Mouse (Mus musculus) CD4-positive helper T cell, adult 2 months (primary cell): Measurements from ENCODE around the gene Cwf19l1.

Source experiments
- DNase-seq: peaks from one replicate; pipeline ENCODE4 v3.0.0-alpha.2; 2012; ENCODE audit warnings: low read depth, missing footprints, low spot score

The Cwf19l1 gene

DNA sequence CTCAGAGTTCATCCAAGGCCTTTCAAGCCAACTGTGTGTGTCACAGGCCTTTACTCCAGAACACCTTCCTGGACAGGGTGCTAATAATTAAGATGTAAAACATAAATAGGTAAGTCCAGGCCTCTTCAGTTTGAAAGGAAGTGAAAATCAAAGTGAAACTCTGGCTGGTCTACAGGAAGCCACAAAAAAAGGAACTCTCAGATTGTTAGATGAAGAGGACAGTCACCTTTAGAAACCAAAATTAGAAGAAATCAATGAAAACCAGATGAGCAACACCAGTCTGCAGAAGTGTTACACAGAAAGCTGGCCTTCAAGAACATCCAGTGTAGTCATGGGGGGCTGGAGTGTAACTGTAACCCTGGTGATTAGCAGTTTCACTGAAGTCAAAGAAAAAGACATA, 17.9 kb downstream of the Cwf19l1 start:
- no peak for DNase-seq

DNA sequence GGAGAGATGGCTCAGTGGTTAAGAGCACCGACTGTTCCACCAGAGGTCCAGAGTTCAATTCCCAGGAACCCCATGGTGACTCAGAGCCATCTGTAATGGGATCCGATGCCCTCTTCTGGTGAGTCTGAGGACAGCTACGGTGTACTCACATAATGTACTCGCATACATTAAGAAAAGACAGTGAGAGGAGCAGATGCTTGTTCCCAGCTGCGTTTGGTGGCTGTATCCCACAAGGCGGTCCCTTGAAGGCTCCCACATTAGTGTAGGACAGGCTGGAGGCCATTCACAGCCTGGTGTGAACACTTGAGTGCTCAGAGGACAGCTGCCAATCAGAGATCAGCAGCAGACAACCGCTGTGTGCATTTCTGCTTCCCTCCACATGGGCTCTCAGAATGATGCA, 24.0 kb downstream of the Cwf19l1 start:
- DNase-seq, result no peak

DNA sequence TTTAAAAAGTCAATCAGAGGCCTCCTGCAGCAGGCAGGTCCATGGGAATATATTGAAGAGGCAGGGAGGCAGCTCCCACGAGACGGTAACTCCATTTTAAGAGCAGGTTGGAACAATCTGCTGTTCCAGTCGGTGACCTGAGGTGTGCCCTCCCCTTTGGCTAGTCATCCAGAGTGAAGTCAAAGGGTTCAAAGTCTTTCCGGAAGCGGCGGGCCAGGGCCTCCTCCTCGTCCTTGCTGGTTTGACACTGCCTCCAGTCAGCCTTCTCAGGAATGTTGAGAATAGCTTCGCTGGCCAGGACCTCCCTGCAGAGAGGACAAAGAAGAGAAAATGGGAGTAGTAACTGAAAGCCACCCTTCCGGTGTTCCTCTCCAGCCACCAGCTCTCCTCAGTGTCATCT, 25.3 kb downstream of the Cwf19l1 start:
- no peak for DNase-seq

DNA sequence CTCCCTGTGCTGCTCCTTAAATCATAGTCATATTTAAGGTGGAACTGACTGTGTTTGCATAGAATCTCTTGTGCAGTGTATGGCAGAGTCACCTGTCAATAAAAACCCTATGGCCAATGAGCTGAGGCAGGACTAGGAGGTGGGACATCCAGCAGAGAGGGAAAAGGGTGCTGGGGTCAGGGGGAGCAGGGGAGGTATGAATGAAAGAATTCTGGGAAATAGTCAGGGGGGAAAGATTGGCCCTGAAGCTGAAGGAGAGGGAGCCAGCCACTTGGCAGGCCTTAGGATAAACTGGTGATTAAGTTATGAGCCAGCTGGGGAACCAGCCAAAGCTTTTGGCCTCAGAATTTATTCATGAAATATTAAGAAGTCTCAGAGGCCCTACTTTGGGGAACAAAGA, 26.7 kb downstream of the Cwf19l1 start:
- no peak for DNase-seq

DNA sequence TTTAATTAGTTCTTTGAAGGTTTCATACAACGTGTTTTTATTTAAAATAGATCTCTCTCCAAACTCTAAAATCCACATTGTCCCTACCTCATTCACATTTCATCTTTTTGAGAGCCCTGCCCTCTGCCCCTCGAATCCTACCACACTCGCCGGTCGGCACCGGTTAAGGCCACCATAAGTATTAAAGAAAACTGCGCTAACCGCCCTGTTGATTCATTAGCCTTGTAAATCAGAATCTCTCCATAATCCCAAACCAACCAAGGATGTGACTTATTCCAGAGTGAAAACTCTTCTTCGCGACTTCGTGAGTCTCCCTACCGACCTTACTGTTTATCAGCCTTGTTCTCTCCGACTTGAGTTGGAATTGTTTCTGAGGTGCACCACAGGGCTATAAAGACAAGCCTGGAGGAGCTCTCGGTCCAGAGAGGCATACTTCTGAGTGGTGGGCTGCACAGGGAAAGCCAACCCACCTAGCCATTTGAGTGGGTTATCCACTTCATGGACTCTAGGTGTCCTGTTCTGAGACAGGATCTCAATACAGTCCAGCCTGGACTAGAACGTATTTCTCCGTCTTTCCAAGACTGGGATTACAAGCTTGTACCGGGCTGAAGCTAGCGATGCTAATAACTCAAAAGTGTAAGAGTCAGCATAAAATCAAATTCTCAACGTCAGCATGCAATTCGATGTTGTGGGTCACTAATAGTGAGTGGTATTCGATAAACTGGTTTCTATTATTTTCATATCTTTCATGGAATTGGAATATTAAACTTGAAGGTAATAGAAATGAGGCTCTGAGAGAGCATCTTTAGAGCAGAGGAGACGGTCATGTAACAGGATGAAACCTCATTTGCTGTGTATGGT, 27.8 kb downstream of the Cwf19l1 start:
- no peak for DNase-seq

DNA sequence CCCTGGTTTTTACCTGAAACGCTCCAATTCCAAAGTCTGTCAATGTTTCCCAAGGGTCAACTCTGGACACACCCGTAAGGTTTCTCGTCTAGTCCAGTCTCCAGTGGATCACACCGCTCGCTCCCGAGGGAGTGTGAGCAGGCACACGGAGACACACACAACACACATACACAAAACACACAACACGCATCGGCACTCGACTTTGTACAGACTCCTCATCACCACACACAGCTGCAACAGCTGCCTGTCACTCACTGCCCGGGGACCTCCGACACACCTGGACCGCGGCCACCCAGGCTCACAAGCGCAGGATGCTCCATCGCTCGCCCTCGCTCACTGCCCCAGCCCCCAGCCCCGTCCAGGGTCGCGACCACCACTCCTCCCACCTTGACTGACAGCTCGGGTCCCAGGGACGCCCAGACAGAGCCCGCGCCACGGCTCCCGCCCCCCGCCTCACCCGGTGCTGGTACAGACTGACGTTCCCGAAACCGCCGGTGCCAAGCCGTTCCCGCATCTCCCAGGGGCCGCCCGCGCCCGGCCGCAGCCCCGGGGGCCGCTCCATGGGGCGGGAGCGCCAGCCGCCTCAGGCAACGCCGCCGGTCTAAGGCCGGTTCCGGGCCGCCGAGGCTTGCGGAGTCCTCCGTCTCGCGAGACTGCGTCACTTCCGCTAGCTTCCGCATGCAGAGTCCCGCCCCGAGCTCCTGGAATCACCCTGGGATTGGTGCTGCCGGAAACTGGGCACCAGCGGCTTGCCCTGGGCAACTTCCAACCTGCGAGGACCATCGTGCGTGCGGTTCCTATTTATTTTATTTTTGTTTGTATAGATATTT, 28.6 kb downstream of the Cwf19l1 start, which contains the start of gene Chuk:
Gene Chuk, minus strand, starts transcription at position 650 of the 830 bp plus-strand sequence.
- DNase-seq, result peak; percentile 94

DNA sequence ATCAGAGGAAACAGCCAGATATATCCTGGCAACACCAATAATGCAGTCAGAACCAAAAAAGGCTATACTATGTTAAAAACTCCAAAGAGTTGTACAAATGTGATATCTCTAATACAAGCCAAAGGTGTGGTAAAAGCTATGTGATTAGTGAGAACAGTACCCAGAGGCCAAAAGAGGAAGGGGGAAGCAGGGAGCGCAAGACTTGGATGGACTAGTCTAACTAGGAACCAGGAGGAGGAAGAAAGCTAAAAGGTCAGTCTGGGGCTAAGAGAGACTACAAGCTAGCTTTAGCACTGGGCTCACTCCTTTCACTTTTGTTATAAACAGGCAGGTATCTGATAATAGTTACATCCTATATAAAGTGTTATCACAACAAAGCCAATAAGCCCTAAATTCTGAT, 31.3 kb downstream of the Cwf19l1 start:
- no peak for DNase-seq

DNA sequence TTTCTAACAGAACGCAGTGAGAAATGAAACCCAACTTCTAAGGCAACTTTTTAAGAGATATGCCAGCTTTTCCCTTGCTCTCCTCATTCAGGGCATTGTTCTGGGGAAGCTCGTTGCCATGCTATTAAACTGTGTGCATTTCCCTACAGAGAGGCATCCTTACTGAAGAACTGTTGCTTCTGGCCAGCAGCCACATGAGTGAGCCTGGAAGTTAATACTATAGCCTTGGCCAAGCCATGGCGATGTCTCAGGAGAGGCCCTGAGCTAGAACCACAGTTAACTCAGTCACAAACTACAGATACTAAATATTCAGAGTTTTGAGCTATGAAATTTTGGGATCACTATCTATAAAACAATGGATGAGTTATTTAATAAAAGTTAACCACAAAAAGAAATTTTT, 32.7 kb downstream of the Cwf19l1 start:
- DNase-seq, result no peak

DNA sequence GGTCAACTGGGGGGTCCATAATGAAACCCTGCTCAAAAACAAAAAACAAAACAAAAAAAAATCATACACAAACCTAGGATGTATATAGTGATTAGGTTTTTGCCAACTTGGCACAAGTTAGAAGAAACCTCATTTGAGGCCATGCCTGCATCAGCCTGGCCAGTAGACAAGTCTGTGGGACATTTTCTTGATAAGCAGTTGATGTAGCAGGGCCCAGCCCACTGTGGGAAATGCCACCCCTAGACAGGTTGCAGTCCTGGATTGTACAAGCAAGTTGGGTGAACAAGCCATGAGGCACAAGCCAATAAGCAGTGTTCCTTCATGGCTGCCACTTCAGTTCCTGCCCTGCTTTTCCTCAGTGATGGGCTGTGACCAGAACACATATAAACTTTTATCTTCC, 34.8 kb downstream of the Cwf19l1 start:
- no peak for DNase-seq

DNA sequence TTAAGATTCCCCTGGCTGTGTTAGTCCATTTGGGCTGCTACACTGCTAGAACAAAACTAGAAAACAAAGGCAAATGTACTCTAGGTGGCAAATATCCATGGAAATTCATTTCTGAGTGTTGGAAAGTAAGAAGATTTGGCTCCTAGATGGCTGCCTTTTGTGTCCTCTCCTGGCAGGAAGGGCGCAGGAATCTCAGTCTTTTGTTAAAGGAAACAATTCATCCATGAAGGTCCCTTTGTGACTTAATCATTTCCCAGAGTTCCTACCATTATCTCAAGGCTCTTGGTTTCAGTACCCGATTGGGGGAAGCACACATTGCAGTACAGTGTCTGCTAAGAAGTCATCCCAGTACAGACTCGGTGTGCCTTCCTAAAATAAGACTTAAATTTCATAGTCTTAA, 49.4 kb downstream of the Cwf19l1 start:
- no peak for DNase-seq

DNA sequence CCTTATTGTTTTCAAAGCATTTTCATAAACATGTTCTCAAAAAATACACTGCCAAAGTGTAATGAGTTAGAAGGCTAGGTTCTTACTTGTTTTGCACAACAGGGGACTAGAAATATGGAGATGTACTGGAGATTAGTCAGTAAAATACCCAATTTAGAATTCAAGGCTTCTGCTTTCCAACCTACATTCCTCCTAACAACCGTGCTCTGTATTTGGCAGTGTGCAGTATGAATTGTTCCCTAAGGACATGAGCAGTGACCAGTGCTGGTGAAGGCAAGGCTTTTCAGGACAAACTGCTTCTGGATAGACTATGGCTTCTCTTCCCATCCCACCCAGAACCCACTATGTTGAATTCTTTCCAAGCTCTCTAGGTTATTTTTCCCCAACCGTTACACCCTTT, 54.8 kb downstream of the Cwf19l1 start:
- no peak for DNase-seq

DNA sequence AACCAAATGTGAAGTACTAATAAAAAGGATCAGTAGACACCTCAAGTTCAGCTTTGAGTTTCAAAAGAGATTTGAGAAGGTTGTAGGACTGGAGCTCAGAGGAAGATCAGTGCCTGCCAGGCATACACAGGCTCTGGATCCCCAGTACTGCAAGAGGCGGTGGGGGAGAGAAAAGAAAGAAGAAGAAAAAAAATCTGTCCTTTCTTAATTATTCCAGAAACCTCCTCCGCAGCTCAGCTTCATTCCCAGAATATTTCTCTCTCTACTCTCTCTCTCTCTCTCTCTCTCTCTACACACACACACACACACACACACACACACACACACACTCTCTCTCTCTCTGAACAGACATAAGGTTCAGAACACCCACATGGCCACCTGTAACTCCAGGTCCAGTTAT, 55.7 kb downstream of the Cwf19l1 start:
- no peak for DNase-seq

DNA sequence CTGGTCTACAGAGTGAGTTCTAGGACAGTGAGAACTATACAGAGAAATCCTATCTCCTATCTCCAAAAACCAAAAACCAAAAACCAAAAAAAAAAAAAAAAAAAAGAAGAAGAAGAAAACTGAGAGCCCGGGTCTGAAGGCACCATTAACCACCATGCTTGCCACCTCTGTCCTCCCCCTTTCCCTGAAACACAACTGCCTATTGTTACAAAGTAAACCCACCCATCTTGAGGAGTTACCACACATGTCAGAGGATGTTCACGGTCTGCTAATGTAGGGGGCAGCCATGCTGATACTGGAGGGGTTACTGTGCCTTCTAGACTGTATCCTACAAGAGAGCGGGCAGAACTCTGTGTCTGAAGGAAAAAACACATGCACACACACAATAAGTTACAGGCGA, 58.7 kb downstream of the Cwf19l1 start:
- no peak for DNase-seq

DNA sequence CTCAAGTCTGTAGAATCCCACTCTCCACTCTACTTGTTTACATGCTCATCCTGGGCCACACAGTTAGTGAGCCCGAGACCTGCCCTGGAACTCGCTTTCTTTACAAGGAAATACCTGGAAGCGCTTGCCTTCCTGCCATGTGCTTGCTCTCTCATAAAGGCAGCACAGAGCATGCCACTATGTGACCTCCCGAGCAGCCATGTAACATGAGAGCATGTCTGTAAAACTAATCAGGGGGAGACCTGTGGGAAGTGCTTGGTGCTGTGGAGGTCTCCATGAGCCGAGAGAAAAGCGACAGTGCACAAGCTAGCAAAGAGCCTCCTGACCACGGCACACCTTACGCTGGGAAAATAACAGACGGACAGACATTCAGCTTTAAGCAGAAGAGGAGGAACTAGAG, 59.2 kb downstream of the Cwf19l1 start:
- no peak for DNase-seq

DNA sequence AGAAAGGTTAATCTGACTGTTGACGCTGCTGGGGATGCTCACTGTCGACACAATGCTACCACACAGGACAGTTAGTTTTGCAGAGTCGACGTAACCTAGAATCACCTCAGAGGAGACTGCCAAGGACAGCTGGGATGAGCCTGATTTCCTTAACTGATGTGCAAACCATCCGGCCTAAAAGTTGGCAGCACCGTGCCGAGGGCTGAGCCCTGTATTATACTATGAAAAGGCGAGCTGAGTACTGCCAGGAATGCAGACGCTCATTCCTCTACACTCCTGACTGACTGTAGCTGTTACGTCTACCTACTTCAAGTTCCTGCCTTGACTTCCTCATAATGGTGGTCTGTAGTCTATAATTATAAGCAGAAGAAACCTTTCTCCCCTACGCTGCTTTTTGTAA, 60.7 kb downstream of the Cwf19l1 start:
- DNase-seq, result no peak

DNA sequence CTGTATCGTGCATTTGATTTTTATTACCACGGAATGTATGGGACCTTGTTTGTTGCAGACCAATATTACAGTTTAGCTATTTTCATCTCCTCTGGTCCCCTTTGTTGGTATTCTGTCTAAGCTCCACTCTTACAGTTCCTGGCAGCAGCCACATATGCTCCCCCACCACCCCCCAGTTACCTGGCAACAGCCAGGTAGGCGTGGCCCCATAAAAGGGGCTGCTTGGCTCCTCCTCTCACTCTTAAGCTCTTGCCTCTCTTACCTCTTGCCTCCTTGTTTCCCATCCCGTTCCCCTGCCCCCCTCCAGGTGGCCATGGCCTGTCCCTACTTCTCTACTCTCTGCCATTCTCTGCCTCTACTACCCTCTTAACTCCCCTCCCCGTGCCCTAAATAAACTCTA, 64.5 kb downstream of the Cwf19l1 start:
- no peak for DNase-seq

DNA sequence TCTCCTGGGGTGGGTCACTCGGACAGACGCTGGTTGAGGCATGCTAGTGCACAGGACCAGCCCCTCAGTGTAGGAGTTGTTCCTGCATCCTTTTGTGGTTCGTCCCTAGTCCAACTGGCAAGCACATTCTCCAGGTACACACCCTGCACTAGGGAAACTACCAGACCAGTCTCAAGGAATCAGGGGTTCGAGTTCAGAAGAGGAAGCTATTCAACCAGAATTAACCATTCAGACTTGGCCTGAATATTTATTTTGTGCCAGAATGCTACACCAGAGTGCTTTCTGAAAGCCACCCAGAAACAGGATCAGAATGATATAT, 65.8 kb downstream of the Cwf19l1 start:
- no peak for DNase-seq

DNA sequence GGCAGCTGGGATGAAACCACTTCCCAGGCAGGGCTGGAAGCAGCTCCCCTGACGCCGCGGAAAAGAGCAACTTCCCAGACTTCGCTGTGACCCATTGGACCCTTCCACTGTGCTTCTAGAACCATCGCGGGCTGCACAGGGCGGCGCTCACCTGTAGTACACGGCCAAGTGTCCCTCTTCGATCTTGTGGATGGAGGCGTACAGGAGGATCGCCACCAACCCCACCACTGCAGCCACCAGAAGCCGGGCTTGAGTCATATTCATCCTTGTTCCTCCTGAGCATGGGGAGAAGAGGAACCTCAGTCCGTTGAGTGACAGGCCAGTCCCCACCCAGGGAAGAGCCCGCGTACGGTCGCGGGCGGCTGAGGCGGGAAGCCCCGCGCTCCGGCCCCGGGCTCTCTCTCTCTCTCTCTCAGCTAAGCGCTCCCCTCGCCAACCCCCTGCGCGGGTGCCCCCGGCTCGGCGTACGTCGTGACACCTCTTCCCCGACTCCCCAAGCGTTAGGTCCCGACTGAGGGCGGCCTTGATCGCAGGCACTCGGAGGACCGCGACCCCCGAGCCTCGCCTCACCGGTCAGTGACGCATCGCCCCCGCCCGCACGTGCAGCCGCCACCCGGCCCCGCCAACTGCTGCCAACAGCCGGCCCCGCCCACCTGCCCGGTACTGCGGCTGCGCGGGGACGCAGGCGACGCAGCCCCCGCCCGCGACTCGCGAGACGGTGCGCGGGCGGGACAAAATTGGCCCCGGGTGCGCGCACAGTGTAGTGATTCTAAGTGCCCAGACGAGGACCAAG, 66.4 kb downstream of the Cwf19l1 start, which contains the start of gene Erlin1:
Gene Erlin1, minus strand, starts transcription at position 665 of the 793 bp plus-strand sequence.
- DNase-seq, result peak; percentile 87

DNA sequence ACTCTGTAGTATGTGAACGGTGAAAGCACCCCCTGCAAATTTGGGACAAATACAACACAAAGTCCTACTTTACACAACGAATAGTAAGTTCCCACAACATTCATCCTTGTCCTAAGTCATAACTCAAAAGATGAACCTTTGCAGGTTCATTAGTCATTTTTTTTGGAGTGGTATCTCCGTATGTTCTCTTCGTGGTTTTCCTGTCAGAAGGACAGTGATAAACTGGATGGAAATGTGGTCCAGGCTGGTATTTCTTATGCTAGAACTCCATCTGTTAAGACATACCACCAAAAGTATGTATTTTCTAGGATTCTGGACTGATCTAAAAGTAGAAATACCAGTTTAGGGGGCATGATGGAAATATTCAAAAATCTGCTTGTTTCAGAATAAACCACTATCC, 67.4 kb downstream of the Cwf19l1 start:
- DNase-seq, result no peak

DNA sequence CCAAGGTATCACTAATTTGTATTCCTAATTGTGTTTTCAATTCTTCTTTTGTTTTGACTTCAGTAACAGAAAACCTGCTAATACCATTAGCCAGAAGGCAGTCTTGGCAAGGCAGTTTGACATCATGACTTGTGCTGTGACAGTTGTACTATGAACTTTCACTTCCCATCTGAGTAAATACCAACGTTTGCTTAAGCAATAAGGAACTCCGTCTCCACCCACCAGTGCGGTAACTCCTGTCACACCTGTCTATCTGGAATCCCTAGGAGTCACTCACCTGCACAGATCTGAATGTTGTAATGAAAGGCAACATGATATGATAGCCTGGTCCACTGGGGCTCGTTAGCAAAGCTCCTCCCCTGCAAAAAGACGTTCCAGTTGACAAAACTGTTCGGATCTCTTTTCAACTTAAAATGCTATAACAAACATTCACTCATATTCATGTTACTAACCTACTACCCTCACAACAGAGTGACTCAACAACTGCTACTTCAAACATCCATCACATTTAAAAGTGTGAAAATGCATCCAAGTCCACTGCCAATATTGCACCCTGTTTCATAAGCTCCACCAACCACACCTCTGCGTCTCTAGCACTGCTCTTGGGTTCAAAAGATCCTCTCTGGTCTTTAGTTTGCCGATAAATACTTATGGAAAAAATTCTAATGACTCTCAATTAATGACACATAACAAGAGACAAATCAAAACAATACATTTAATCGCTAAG, 68.2 kb downstream of the Cwf19l1 start:
- DNase-seq, result no peak

DNA sequence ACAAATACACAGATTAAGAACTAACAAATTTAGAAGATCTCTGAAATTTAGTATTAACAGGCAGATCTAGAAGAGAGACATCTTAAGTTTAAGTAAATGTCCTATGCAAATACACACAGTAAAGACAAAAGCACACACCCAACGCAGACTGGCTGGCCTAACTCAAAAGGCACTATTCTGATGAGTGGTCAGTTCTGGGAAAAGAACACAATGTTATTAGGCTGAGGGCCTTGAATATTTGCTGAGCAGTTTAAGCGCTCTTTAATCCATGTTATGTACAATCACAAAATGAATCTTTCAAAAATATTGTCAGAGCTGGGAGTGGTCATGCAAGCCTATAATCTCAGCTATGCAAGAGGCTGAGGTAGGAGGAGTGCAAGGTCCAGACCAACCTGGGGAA, 70.9 kb downstream of the Cwf19l1 start:
- no peak for DNase-seq
